Mouse (Mus musculus): ENCODE results near the gene Medag. TPM values are rescaled to one million over a fixed set of nuclear protein-coding genes. Genes with fewer than 3 reads are reported as not detected.

Gene Medag
- polyA plus RNA-seq (2012; ENCODE audit: insufficient read depth, insufficient read length, missing spikeins) = 0.19 and 0.57 TPM in 2 replicates

GRCm38 (mm10) chr5:149411509-149412193 is at the start of gene Medag:
Gene Medag (plus strand): TSS chr5:149411749.
- H3K4me1 ChIP-seq (ENCODE audit: control insufficient read depth, insufficient read depth, low read length) = no peaks in the 10 kb centered on the region
- H3K27ac ChIP-seq (ENCODE audit: insufficient read depth, low read depth, low read length) = no peak within 1 kb of the TSS
- no peak within 1 kb of the TSS for H3K4me3 ChIP-seq (ENCODE audit: insufficient read depth, low read length)
- TF ChIP-seq CTCF (IDR thresholded peaks at IDR 0.05; ENCODE audit: low read depth, low read length) (no peak), POLR2A (IDR thresholded peaks at IDR 0.05; ENCODE audit: borderline replicate concordance, low read depth, low read length) (no peak)

- H3K4me1 ChIP-seq (ENCODE audit: control insufficient read depth, insufficient read depth, low read length) = no peaks in the 10 kb centered on the region
- TF ChIP-seq CTCF (IDR thresholded peaks at IDR 0.05; ENCODE audit: low read depth, low read length) = no peak
- no peak for TF ChIP-seq POLR2A (IDR thresholded peaks at IDR 0.05; ENCODE audit: borderline replicate concordance, low read depth, low read length)
Measured at GRCm38 (mm10) chr5:149362626-149363025, 48.9 kb upstream of the Medag start.

DNA sequence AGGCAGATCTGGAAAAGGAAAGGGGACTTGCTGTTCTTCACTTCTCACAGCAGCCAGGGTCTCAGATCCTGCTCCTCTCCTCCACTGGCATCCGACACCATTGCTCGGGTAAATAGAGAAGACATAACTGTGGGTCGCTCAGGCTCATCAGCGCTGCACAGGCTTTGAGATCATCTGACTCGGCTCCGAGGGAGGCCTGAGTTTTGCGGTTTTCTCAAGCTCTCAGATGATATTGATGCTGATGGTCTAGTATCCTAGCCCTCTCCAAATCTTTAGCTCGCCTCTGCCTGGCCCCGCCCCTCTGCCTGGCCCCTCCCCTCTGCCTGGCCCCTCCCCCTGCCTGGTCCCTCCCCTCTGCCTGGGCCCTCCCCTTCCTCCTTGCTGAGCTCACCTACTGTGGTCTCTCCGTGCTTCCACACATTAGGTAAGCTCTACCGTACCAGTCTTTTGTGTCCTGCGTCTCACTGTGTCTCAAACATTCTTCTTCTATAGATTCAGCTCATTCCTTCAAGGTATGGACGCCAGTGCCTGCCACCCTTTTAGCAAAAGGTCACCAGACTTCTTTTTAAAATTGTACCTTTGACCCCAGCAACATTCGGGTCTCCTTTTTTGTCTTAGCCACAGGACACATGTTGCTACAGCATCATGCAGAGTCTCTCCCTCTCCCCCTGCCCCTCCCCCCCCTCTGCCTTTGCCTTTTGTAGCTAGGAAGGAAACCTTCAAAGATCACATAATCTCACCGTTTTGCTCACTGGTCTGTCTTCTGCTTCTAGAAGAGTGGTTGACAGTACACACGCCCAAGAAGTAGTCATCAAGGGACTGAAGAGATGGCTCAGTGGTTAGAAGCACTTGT is 47.4 kb upstream of the Medag start:
- TF ChIP-seq POLR2A (IDR thresholded peaks at IDR 0.05; ENCODE audit: borderline replicate concordance, low read depth, low read length) = no peak
- no peak for TF ChIP-seq CTCF (IDR thresholded peaks at IDR 0.05; ENCODE audit: low read depth, low read length)
- no peak overlapping the region for H3K4me3 ChIP-seq (ENCODE audit: insufficient read depth, low read length)
- no peaks in the 10 kb centered on the region for H3K4me1 ChIP-seq (ENCODE audit: control insufficient read depth, insufficient read depth, low read length)
- no peak overlapping the region for H3K27ac ChIP-seq (ENCODE audit: insufficient read depth, low read depth, low read length)

More at GRCm38 (mm10) chr5:149362626-149363025, 48.9 kb upstream of the Medag start:
- H3K4me3 ChIP-seq (ENCODE audit: insufficient read depth, low read length) = no peak overlapping the region
- H3K27ac ChIP-seq (ENCODE audit: insufficient read depth, low read depth, low read length) = no peak overlapping the region

DNA sequence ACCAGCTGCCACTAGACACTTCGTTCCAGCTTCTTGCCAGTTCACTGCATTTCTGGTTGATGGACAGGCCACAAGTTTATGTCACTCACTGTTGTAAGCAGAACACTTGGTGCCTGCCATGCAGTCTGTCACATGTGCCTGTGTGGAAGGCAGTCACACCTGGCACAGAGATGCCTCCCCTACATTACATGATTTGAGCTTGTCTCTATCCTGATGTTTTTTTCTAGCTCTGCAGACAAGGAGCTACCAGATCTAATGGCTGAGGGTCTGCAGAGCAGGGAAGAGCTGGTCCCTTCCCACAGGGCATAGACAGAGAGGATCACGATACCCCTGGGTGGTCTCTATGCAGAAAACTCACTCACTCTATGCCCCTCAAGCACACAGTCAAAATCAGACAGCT is 44.5 kb upstream of the Medag start:
- TF ChIP-seq CTCF (IDR thresholded peaks at IDR 0.05; ENCODE audit: low read depth, low read length) = no peak
- no peak for TF ChIP-seq POLR2A (IDR thresholded peaks at IDR 0.05; ENCODE audit: borderline replicate concordance, low read depth, low read length)
- Histone ChIP-seq H3K4me3 (ENCODE audit: insufficient read depth, low read length) (no peak overlapping the region), H3K27ac (ENCODE audit: insufficient read depth, low read depth, low read length) (no peak overlapping the region), H3K4me1 (ENCODE audit: control insufficient read depth, insufficient read depth, low read length) (no peaks in the 10 kb centered on the region)

- H3K4me1 ChIP-seq (ENCODE audit: control insufficient read depth, insufficient read depth, low read length) = no peaks in the 10 kb centered on the region
- no peak for TF ChIP-seq POLR2A (IDR thresholded peaks at IDR 0.05; ENCODE audit: borderline replicate concordance, low read depth, low read length)
- no peak overlapping the region for H3K4me3 ChIP-seq (ENCODE audit: insufficient read depth, low read length)
- no peak overlapping the region for H3K27ac ChIP-seq (ENCODE audit: insufficient read depth, low read depth, low read length)
Measured at GRCm38 (mm10) chr5:149367544-149368466, 43.7 kb upstream of the Medag start.

DNA sequence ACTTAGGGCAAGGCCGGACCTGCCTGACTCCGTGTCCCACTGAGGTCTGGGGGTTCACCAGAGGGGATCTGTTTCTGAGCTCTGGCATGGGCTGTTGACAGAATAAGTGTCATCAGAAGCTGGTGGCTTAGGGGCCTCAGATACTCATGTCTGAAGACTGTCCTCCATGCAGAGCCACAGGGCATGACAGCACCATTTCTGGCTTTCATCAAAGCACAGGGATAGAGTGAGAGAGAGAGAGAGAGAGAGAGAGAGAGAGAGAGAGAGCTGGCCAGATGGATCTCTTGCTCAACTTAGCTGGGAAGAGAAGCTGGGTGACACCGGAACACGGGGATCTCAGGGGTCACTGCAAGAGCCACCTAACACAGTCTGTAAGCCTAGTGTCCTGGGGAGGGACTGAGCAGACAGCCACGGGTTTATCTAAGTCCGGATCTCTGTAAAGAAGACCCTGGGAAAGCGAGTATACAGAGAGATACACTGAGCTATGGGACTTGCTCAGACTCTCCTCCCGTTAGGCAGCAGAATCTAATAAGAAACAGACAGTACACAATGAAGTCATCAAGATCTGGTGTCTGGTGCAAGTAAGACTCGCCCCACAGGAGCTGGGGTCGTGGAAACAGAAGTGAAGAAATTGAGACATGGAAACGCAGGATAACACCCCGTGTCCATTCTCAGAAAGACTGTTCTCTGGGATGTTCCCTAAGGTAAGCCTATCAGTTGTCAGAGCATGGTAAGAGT is 42.8 kb upstream of the Medag start:
- Histone ChIP-seq H3K4me1 (ENCODE audit: control insufficient read depth, insufficient read depth, low read length) (peaks cover 1% of the 10 kb centered on the region), H3K4me3 (ENCODE audit: insufficient read depth, low read length) (no peak overlapping the region), H3K27ac (ENCODE audit: insufficient read depth, low read depth, low read length) (no peak overlapping the region)
- no peak for TF ChIP-seq CTCF (IDR thresholded peaks at IDR 0.05; ENCODE audit: low read depth, low read length)
- no peak for TF ChIP-seq POLR2A (IDR thresholded peaks at IDR 0.05; ENCODE audit: borderline replicate concordance, low read depth, low read length)

DNA sequence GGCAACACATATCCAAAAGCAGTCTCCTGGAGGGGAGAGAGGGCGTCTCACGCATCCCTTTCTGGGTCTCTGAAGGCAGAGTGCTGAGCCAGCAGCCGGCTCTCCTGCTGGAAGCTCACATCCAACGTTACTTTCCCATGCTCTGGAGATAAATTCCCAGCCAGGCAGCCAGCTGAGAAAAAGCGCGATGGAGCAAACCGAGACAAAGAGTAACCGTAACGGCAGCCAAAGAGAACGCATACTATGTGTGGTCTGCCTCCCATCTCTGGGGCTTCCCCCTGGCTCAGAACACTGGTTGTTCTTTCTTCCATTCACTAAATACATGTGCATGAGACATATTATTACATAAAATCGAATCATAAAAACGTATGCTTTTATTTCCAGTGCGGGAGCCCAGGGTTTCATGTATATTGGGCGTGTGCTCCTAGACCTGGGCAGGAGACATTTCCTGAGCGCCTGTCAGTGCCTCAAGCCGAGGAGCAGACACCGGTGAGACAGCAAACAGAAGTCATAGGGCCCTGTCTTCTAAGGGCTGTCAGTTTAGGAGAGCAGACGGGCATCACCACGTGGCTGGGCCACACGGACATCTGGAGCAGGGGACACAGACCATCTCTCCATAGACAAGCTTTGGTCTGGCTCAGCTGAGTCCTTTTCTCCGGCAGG is 42.0 kb upstream of the Medag start:
- no peak for TF ChIP-seq POLR2A (IDR thresholded peaks at IDR 0.05; ENCODE audit: borderline replicate concordance, low read depth, low read length)
- no peak for TF ChIP-seq CTCF (IDR thresholded peaks at IDR 0.05; ENCODE audit: low read depth, low read length)
- Histone ChIP-seq H3K4me3 (ENCODE audit: insufficient read depth, low read length) (no peak overlapping the region), H3K27ac (ENCODE audit: insufficient read depth, low read depth, low read length) (no peak overlapping the region), H3K4me1 (ENCODE audit: control insufficient read depth, insufficient read depth, low read length) (peaks cover 5% of the 10 kb centered on the region)

DNA sequence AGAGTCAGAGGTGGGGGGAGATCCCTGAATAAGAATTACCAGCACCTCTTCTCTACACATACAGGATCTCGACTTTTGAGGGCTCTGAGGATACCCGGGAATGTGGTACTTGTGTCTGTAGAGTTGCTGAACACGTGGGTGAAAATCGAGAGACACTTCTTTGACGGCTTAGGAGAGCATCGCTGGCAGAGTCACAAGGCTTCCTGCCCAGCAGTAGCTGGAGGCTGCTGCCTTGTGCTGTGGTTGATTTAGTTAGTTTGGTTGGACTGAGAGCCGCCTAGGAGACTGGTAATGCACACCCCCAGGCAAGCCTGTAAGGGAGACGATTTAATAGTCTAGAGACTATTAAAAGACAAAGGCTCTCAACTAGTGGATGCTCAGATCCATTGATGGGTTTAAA is 39.5 kb upstream of the Medag start:
- Histone ChIP-seq H3K4me1 (ENCODE audit: control insufficient read depth, insufficient read depth, low read length) (peaks cover 5% of the 10 kb centered on the region), H3K4me3 (ENCODE audit: insufficient read depth, low read length) (no peak overlapping the region), H3K27ac (ENCODE audit: insufficient read depth, low read depth, low read length) (no peak overlapping the region)
- TF ChIP-seq POLR2A (IDR thresholded peaks at IDR 0.05; ENCODE audit: borderline replicate concordance, low read depth, low read length) (no peak), CTCF (IDR thresholded peaks at IDR 0.05; ENCODE audit: low read depth, low read length) (no peak)

All from bone marrow macrophage, adult 2 months (primary cell).